Comparison of ENCODE assay signal across 8 mouse cellular contexts in the genomic region with DNA sequence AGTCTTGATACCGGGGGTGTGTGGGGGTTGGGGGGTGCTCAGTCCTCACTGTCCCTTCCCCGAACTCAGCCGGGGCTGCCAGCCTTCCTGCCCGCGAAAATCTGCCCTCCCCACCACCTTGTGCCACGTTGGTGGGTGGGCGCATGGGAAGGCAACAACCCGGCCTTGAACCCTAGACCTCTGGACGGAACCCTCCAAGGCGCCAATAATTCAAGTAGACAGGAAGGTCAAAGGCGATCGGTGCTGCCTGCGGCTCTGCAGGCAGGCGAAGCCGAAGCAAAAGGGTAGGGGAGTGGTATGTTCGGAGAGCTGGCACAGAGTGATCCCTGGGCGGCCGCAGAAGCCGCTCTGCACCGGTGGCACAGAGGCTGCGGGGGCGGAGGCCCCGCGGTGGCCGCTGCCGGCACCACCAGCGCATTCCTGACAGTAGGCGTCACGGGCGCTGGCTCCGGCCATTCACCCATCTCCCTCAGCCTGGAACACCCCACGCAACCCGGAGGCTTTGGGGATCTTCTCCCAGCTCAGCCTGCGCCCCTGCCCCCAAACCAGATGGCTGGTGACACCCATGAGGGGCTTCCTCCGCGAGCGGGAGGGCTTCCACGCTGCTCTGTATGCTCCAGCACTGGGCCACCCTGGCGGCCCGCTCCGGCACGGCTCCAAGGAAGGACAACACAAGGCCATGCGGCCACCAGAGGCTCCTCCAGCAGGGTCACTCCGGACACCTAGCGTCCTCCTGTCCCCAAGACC. TPM values are rescaled to one million over a fixed set of nuclear protein-coding genes. Genes with fewer than 3 reads are reported as not detected.
DNase-seq lines count a peak whose midpoint lies in the region; ATAC-seq lines count a peak whose summit lies in the region.

No protein-coding gene starts in this region.

- H3K4me3 ChIP-seq in embryonic facial prominence, embryonic 11.5 days (ENCODE audit: low read depth, low read length): peak overlapping the region; percentile 98
- peak overlapping the region; percentile 87 for H3K4me3 ChIP-seq in limb, embryonic 11.5 days (ENCODE audit: low read depth, low read length)
- H3K4me3 ChIP-seq in midbrain, embryonic 10.5 days: peak overlapping the region; percentile 95

- H3K27me3 ChIP-seq in embryonic facial prominence, embryonic 11.5 days (ENCODE audit: control insufficient read depth, insufficient read depth, low read length): no peaks in the 10 kb centered on the region
- no peaks in the 10 kb centered on the region for H3K27me3 ChIP-seq in limb, embryonic 11.5 days (ENCODE audit: control insufficient read depth, insufficient read depth, low read length)
- no peaks in the 10 kb centered on the region for H3K27me3 ChIP-seq in midbrain, embryonic 10.5 days (ENCODE audit: low read depth, poor library complexity, severe bottlenecking)

- H3K4me1 ChIP-seq in embryonic facial prominence, embryonic 11.5 days (ENCODE audit: control insufficient read depth, insufficient read depth, low read length): no peaks in the 10 kb centered on the region
- peaks cover 9% of the 10 kb centered on the region for H3K4me1 ChIP-seq in limb, embryonic 11.5 days (ENCODE audit: control insufficient read depth, insufficient read depth, low read length)
- peaks cover 41% of the 10 kb centered on the region for H3K4me1 ChIP-seq in midbrain, embryonic 10.5 days

- no peaks in the 10 kb centered on the region for H3K36me3 ChIP-seq in embryonic facial prominence, embryonic 11.5 days (replicated peaks; ENCODE audit: control insufficient read depth, insufficient read depth, low read depth, low read length)
- no peaks in the 10 kb centered on the region for H3K36me3 ChIP-seq in limb, embryonic 11.5 days (ENCODE audit: control insufficient read depth, insufficient read depth, low read length)
- peaks cover 36% of the 10 kb centered on the region for H3K36me3 ChIP-seq in midbrain, embryonic 10.5 days

- H3K9me3 ChIP-seq in embryonic facial prominence, embryonic 11.5 days (replicated peaks; ENCODE audit: control insufficient read depth, low read length): no peaks in the 10 kb centered on the region
- H3K9me3 ChIP-seq in limb, embryonic 11.5 days (ENCODE audit: control insufficient read depth, low read length): no peaks in the 10 kb centered on the region
- H3K9me3 ChIP-seq in midbrain, embryonic 10.5 days (replicated peaks): no peaks in the 10 kb centered on the region

- DNase-seq in adrenal gland, postnatal 36 days: peak; percentile 86 to 90
- peak; percentile 74 for DNase-seq in embryonic facial prominence, embryonic 11.5 days (ENCODE audit: low spot score)
- DNase-seq in heart, adult 18-20 months: peak; percentile 87 to 88
- peak; percentile 91 for DNase-seq in kidney, adult 18-20 months
- DNase-seq in limb, embryonic 11.5 days (ENCODE audit: low spot score): peak; percentile 81
- DNase-seq in midbrain, embryonic 10.5 days (ENCODE audit: low spot score): peak; percentile 83
- DNase-seq in right cerebral cortex, postnatal 4 days: peak; percentile 71

- H3K9ac ChIP-seq in embryonic facial prominence, embryonic 11.5 days (replicated peaks; ENCODE audit: low read length): peak overlapping the region; percentile 96
- H3K9ac ChIP-seq in limb, embryonic 11.5 days (ENCODE audit: low read length): peak overlapping the region; percentile 94

- 1% methylated on average over 45 of the region's 45 CpGs for WGBS in embryonic facial prominence, embryonic 11.5 days
- WGBS in limb, embryonic 11.5 days: 0% methylated on average over 43 of the region's 45 CpGs
- WGBS in midbrain, embryonic 10.5 days: under 1% methylated on average over 45 of the region's 45 CpGs

- peak overlapping the region; percentile 74 for H3K4me2 ChIP-seq in embryonic facial prominence, embryonic 11.5 days (ENCODE audit: low read depth, low read length)
- peak overlapping the region; percentile 48 for H3K4me2 ChIP-seq in limb, embryonic 11.5 days (ENCODE audit: low read depth, severe bottlenecking)

- peak; percentile 61 for ATAC-seq in embryonic facial prominence, embryonic 11.5 days (replicated peaks; ENCODE audit: insufficient number of reproducible peaks, low FRiP score, low TSS enrichment, low read depth)
- peak; percentile 57 for ATAC-seq in limb, embryonic 11.5 days (ENCODE audit: insufficient number of reproducible peaks, low FRiP score, low TSS enrichment, low read depth)
- ATAC-seq in activated CD4-positive, CD25-positive, alpha-beta regulatory T cell, adult 4 months: no peak

- peak overlapping the region; percentile 91 for H3K27ac ChIP-seq in embryonic facial prominence, embryonic 11.5 days (replicated peaks; ENCODE audit: low read depth, low read length)
- H3K27ac ChIP-seq in limb, embryonic 11.5 days (replicated peaks; ENCODE audit: low read depth, low read length): peak overlapping the region; percentile 74
- peak overlapping the region; percentile 97 for H3K27ac ChIP-seq in midbrain, embryonic 10.5 days (replicated peaks)

RNA-seq across cellular contexts. Expression of gene Rnd3, which starts 1.4 kb away (rescaled TPM):
- 10 to 100 TPM; 33.3 to 48.6 TPM for total RNA-seq in adrenal gland, postnatal 36 days (2021)
- 208 and 214 TPM in 2 replicates for polyA plus RNA-seq in embryonic facial prominence, embryonic 11.5 days (2014; fragmentation: Nextera tagmentation; extraction: Ambion mirVana)
- total RNA-seq in heart, adult 18-20 months (2021): 10 to 100 TPM; 13.8 to 15.9 TPM
- polyA plus RNA-seq in limb, embryonic 11.5 days (2014; fragmentation: Nextera tagmentation; extraction: Ambion mirVana): 136 and 156 TPM in 2 replicates
- polyA plus RNA-seq in midbrain, embryonic 10.5 days (2016; fragmentation: Nextera tagmentation; extraction: Ambion mirVana): 155 and 255 TPM in 2 replicates
- under 1 TPM in 1 of 2 experiments, not detected in 1; 0.17 TPM for polyA plus RNA-seq in activated CD4-positive, CD25-positive, alpha-beta regulatory T cell, adult 4 months (2017; shearing (Covaris generic))

Comparison
In these comparisons a context has a peak if more than half of its experiments do, and no peak if none do; other contexts are left out.
1. RNA of gene Rnd3, which starts 1.4 kb away (polyA plus RNA-seq): 208 to 214 TPM in embryonic facial prominence, embryonic 11.5 days, 155 to 255 TPM in midbrain, embryonic 10.5 days and 136 to 156 TPM in limb, embryonic 11.5 days; 0.17 TPM in activated CD4-positive, CD25-positive, alpha-beta regulatory T cell, adult 4 months; every median in the first group is over 100 times any median in the second.
2. Peak in every context shown above with its lines, with median percentiles within 50 percentile points of each other: DNase-seq, H3K27ac ChIP-seq and H3K4me3 ChIP-seq.